Mouse (Mus musculus) forebrain, embryonic 10.5 days (tissue): ENCODE data around the gene Cntn5. TPM values are rescaled to one million over a fixed set of nuclear protein-coding genes. Genes with fewer than 3 reads are reported as not detected.

Experiments
- DNase-seq: peaks from one replicate; pipeline ENCODE4 v3.0.0-alpha.2; 2017; ENCODE audit warnings: low spot score; ENCODE audit errors: extremely low spot score
- H3K27ac ChIP-seq: fragments of 300-500 bp; sonication (generic); 2 replicates; pipeline ENCODE4 v1.5.1; 2016; ENCODE audit warnings: mild to moderate bottlenecking
- H3K27me3 ChIP-seq: fragments of 300-500 bp; sonication (generic); 2 replicates; pipeline ENCODE4 v1.6.1; 2016; ENCODE audit warnings: mild to moderate bottlenecking; ENCODE audit not compliant: poor library complexity, severe bottlenecking
- H3K36me3 ChIP-seq: fragments of 300-500 bp; sonication (generic); replicated peaks from 2 replicates; pipeline ENCODE4 v1.6.1; 2016; ENCODE audit warnings: mild to moderate bottlenecking, moderate library complexity
- H3K4me1 ChIP-seq: fragments of 300-500 bp; sonication (generic); 2 replicates; pipeline ENCODE4 v1.6.1; 2016
- H3K4me3 ChIP-seq: fragments of 300-500 bp; sonication (generic); 2 replicates; pipeline ENCODE4 v1.5.1; 2016; ENCODE audit warnings: mild to moderate bottlenecking, moderate library complexity
- H3K9me3 ChIP-seq: fragments of 300-500 bp; sonication (generic); 2 replicates; pipeline ENCODE4 v1.6.1; 2016; ENCODE audit warnings: mild to moderate bottlenecking, moderate library complexity
- WGBS: fragments of 180-500 bp; shearing (Covaris S2); methylation state at CpG from one replicate; pipeline ENCODE4 v1.1.7; 2016; 5-methylcytosine and 5-hydroxymethylcytosine counted together
- microRNA-seq: library from miRNA; unstranded; fragments of <30 nt; microRNA quantifications from one replicate; pipeline ENCODE4, GENCODE M21; 2017
- polyA plus RNA-seq: library from polyadenylated mRNA; unstranded; fragments of >200 nt; fragmentation: Nextera tagmentation; extraction: Ambion mirVana; gene quantifications from 2 replicates; pipeline ENCODE4 v1.2.1, GENCODE M21; 2016

The Cntn5 gene
- polyA plus RNA-seq, 1 experiment from 2014 or later: 0.89 TPM

- Histone ChIP-seq H3K27me3 (peaks cover 6% of the 10 kb centered on the region; the same call in 1 of the 2 replicates), H3K9me3 (no peaks in the 10 kb centered on the region), H3K36me3 (no peaks in the 10 kb centered on the region), H3K27ac (no peak overlapping the region), H3K4me1 (peaks cover 25% of the 10 kb centered on the region), H3K4me3 (no peak overlapping the region)
- 86% methylated on average over 5 of the region's 5 CpGs for WGBS
- DNase-seq: no peak
Observed at GRCm38 (mm10) chr9:9674531-9674930, 1230.0 kb downstream of the Cntn5 start.

- Histone ChIP-seq H3K9me3 (no peaks in the 10 kb centered on the region), H3K27ac (no peak overlapping the region), H3K27me3 (peaks cover 6% of the 10 kb centered on the region; the same call in 1 of the 2 replicates), H3K36me3 (no peaks in the 10 kb centered on the region), H3K4me3 (no peak overlapping the region), H3K4me1 (peaks cover 20% of the 10 kb centered on the region)
- DNase-seq: no peak
- 15% methylated on average over 13 of the region's 13 CpGs for WGBS
Observed at GRCm38 (mm10) chr9:9673277-9674049, 1231.1 kb downstream of the Cntn5 start.

GRCm38 (mm10) chr9:9653463-9653862, 1251.1 kb downstream of the Cntn5 start:
- Histone ChIP-seq H3K4me3 (no peak overlapping the region), H3K27ac (no peak overlapping the region), H3K36me3 (no peaks in the 10 kb centered on the region), H3K9me3 (no peaks in the 10 kb centered on the region), H3K4me1 (no peaks in the 10 kb centered on the region), H3K27me3 (no peaks in the 10 kb centered on the region)
- WGBS: 93% methylated on average over 3 of the region's 3 CpGs
- DNase-seq: no peak

GRCm38 (mm10) chr9:9647361-9647760, 1257.2 kb downstream of the Cntn5 start:
- Histone ChIP-seq H3K9me3 (no peaks in the 10 kb centered on the region), H3K27ac (no peak overlapping the region), H3K4me3 (no peak overlapping the region), H3K27me3 (no peaks in the 10 kb centered on the region), H3K4me1 (no peaks in the 10 kb centered on the region), H3K36me3 (no peaks in the 10 kb centered on the region)
- DNase-seq: no peak
- 85% methylated on average over 3 of the region's 3 CpGs for WGBS

DNA sequence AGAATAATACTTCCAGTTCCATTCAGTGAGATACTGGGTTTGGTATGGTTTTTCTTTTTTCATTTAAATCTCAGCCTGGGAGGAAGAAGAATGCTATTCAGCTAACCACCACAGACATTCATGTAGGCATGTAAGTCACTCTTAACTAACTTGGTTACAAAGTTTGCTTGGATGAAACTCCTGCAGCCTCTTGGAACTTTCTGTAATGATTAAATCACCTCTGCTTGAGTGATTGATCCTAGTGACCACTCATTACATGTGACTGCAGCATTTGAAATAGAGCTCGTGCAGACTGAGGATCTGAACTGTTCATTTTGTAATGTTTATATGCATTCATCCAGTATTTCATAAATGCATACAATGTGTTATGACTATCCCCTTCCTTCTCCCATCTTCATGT, 1258.3 kb downstream of the Cntn5 start:
- 85% methylated on average over 1 of the region's 1 CpGs for WGBS
- Histone ChIP-seq H3K4me1 (no peaks in the 10 kb centered on the region), H3K27ac (no peak overlapping the region), H3K9me3 (no peaks in the 10 kb centered on the region), H3K36me3 (no peaks in the 10 kb centered on the region), H3K4me3 (no peak overlapping the region), H3K27me3 (no peaks in the 10 kb centered on the region)
- no peak for DNase-seq

Small RNA genes within 50 kb of the gene (microRNA-seq; reads per million reads assigned to microRNA genes)
- gene Gm24496 (not detected), gene Gm25086 (not detected), gene Gm26195 (not detected), gene Mir6237 (not detected)
